Comparison of ENCODE assay signal across 11 mouse cellular contexts in genomic region chr16:87725963-87726362, GRCm38 (mm10). TPM values are rescaled to one million over a fixed set of nuclear protein-coding genes. Genes with fewer than 3 reads are reported as not detected.
DNase-seq lines count a peak whose midpoint lies in the region; ATAC-seq lines count a peak whose summit lies in the region.
"Had no signal": no experiment of that assay in that cellular context is flagged by ENCODE, and none has a peak within 500 bp of the region (broad histone marks: within the 10 kb centered on the region; RNA-seq: fewer than 3 reads in every experiment).

No protein-coding gene starts in this region.

- H3K9ac ChIP-seq in heart, embryonic 12.5 days: no peak overlapping the region
- no peak overlapping the region for H3K9ac ChIP-seq in hindbrain, embryonic 16.5 days (ENCODE audit: low read depth, low read length)
- H3K9ac ChIP-seq: forebrain, embryonic 13.5 days had no signal

- H3K27me3 ChIP-seq in heart, embryonic 12.5 days (replicated peaks): no peaks in the 10 kb centered on the region
- H3K27me3 ChIP-seq in hindbrain, embryonic 16.5 days (replicated peaks; ENCODE audit: control insufficient read depth, insufficient read depth, low read length): no peaks in the 10 kb centered on the region
- H3K27me3 ChIP-seq: forebrain, embryonic 13.5 days; megakaryocyte, embryonic 14.5 days had no signal

- H3K4me1 ChIP-seq in heart, embryonic 12.5 days (replicated peaks): peaks cover 39% of the 10 kb centered on the region
- no peaks in the 10 kb centered on the region for H3K4me1 ChIP-seq in hindbrain, embryonic 16.5 days (ENCODE audit: control insufficient read depth, insufficient read depth, low read depth, low read length)

- H3K27ac ChIP-seq in heart, embryonic 12.5 days (ENCODE audit: poor library complexity, severe bottlenecking): peak overlapping the region; percentile 44; the same call in 1 of the 2 replicates
- H3K27ac ChIP-seq in hindbrain, embryonic 16.5 days (ENCODE audit: low read depth, low read length): no peak overlapping the region
- H3K27ac ChIP-seq: forebrain, embryonic 13.5 days; kidney, postnatal 0 days had no signal

- intact Hi-C loops in heart, postnatal 14 days (cut with DNase I): no loop called here
- intact Hi-C loops in left cerebral cortex, postnatal 25 days (cut with DNase I): no loop called here

- no peaks in the 10 kb centered on the region for H3K9me3 ChIP-seq in heart, embryonic 12.5 days (replicated peaks)
- H3K9me3 ChIP-seq in hindbrain, embryonic 16.5 days (ENCODE audit: control insufficient read depth, low read length): no peaks in the 10 kb centered on the region
- H3K9me3 ChIP-seq: forebrain, embryonic 13.5 days; megakaryocyte, embryonic 14.5 days had no signal

- no peak for ATAC-seq in heart, embryonic 12.5 days (ENCODE audit: insufficient number of reproducible peaks, low FRiP score)
- ATAC-seq in hematopoietic stem cell, adult 5-6 weeks (replicated peaks in 1 of 2; ENCODE audit: insufficient read depth in 1 of 2, low FRiP score in 2 of 2, low TSS enrichment in 1 of 2, low read depth in 1 of 2, poor library complexity in 2 of 2, severe bottlenecking in 2 of 2): peak; percentile 53 to 60
- ATAC-seq in hindbrain, embryonic 16.5 days: no peak
- ATAC-seq: forebrain, embryonic 13.5 days had no signal

- H3K4me2 ChIP-seq in heart, embryonic 12.5 days: no peak overlapping the region
- H3K4me2 ChIP-seq in hindbrain, embryonic 16.5 days (ENCODE audit: low read length): no peak overlapping the region
- H3K4me2 ChIP-seq: forebrain, embryonic 13.5 days had no signal

- 85% methylated on average over 21 of the region's 21 CpGs for WGBS in heart, embryonic 12.5 days
- WGBS in hindbrain, embryonic 16.5 days: 86% methylated on average over 21 of the region's 21 CpGs

- no peak overlapping the region for H3K4me3 ChIP-seq in heart, embryonic 12.5 days
- H3K4me3 ChIP-seq in hindbrain, embryonic 16.5 days (ENCODE audit: low read length): no peak overlapping the region
- H3K4me3 ChIP-seq: forebrain, embryonic 13.5 days; megakaryocyte, embryonic 14.5 days had no signal

- peaks cover 61% of the 10 kb centered on the region for H3K36me3 ChIP-seq in heart, embryonic 12.5 days
- peaks cover 28% of the 10 kb centered on the region for H3K36me3 ChIP-seq in hindbrain, embryonic 16.5 days (ENCODE audit: control insufficient read depth, insufficient read depth, low read length)

- no peak for DNase-seq in heart, postnatal 14 days
- DNase-seq in lung, postnatal 25 days (ENCODE audit: low spot score): peak; percentile 89
- DNase-seq in thymus, postnatal 4 days: peak; percentile 80
- DNase-seq in left cerebral cortex, postnatal 25 days (ENCODE audit: low spot score in 2 of 2): no peak
- no peak for DNase-seq in cerebellum, adult 8-10 months

RNA-seq across cellular contexts. Expression of gene Bach1, which starts 27.2 kb away (rescaled TPM):
- polyA plus RNA-seq in heart, embryonic 12.5 days (2016; fragmentation: Nextera tagmentation; extraction: Ambion mirVana): 9.6 and 11.6 TPM in 2 replicates
- 10 to 100 TPM; 32.5 to 34.0 TPM for total RNA-seq in heart, postnatal 14 days (2021)
- 49.6 and 53.0 TPM in 2 replicates for total RNA-seq in hematopoietic stem cell, adult 5-6 weeks (2017)
- total RNA-seq in left cerebral cortex, postnatal 25 days (2021): 10 to 100 TPM; 11.9 to 13.3 TPM
- 15.8 and 17.4 TPM in 2 replicates for polyA plus RNA-seq in hindbrain, embryonic 16.5 days (2015; fragmentation: Nextera tagmentation; extraction: Ambion mirVana)

Comparison
In these comparisons a context has a peak if more than half of its experiments do, and no peak if none do; other contexts are left out.
1. ATAC-seq: peak in hematopoietic stem cell, adult 5-6 weeks (2 of 2); none in heart, embryonic 12.5 days (single experiment) and hindbrain, embryonic 16.5 days (single experiment).
2. DNase-seq: peak in lung, postnatal 25 days (single experiment) and thymus, postnatal 4 days (single experiment); none in heart, postnatal 14 days (0 of 2), left cerebral cortex, postnatal 25 days (0 of 2) and cerebellum, adult 8-10 months (single experiment).